In genomic region chr2:69722650-69723518, GRCm38 (mm10) we compare ENCODE assay signal across 8 mouse cellular contexts. TPM values are rescaled to one million over a fixed set of nuclear protein-coding genes. Genes with fewer than 3 reads are reported as not detected.
DNase-seq lines count a peak whose midpoint lies in the region; ATAC-seq and TF ChIP-seq lines count a peak whose summit lies in the region.

No protein-coding gene starts in this region.

- intact Hi-C loops in heart, adult 2 months (cut with DNase I), result loop anchor here (1.0 to 10.0 kb wide), 5 partner anchors 10 to 942 kb away; partner anchors contain the start of genes Ccdc173, Fastkd1, Gm26558 and Gorasp2

- H3K9ac ChIP-seq in embryonic facial prominence, embryonic 13.5 days, result peak overlapping the region; percentile 94
- peak overlapping the region; percentile 93 for H3K9ac ChIP-seq in heart, adult 2 months (ENCODE audit: low read depth, low read length)
- H3K9ac ChIP-seq in limb, embryonic 13.5 days, result peak overlapping the region; percentile 91
- H3K9ac ChIP-seq in midbrain, embryonic 16.5 days (ENCODE audit: low read depth, low read length), result peak overlapping the region; percentile 90

- no peak for TF ChIP-seq CTCF in heart, adult 2 months (IDR thresholded peaks at IDR 0.05)

- peak overlapping the region; percentile 91 for H3K27ac ChIP-seq in embryonic facial prominence, embryonic 13.5 days
- H3K27ac ChIP-seq in heart, adult 2 months, result peak overlapping the region; percentile 94
- peak overlapping the region; percentile 88 for H3K27ac ChIP-seq in limb, embryonic 13.5 days
- H3K27ac ChIP-seq in midbrain, embryonic 16.5 days (ENCODE audit: low read length), result peak overlapping the region; percentile 92

- no peaks in the 10 kb centered on the region for H3K9me3 ChIP-seq in embryonic facial prominence, embryonic 13.5 days
- H3K9me3 ChIP-seq in limb, embryonic 13.5 days, result no peaks in the 10 kb centered on the region
- no peaks in the 10 kb centered on the region for H3K9me3 ChIP-seq in midbrain, embryonic 16.5 days (replicated peaks; ENCODE audit: control insufficient read depth, low read length, poor library complexity, severe bottlenecking)

- TF ChIP-seq EP300 in heart, adult 2 months (IDR thresholded peaks at IDR 0.05; ENCODE audit: insufficient read depth, low read depth, low read length), result 0 out of 2 replicates have a peak, but pooled peaks have one; percentile 65

- TF ChIP-seq POLR2A in heart, adult 2 months (IDR thresholded peaks at IDR 0.05; ENCODE audit: insufficient read depth, low read depth, low read length), result peak; percentile 88

- H3K36me3 ChIP-seq in embryonic facial prominence, embryonic 13.5 days, result no peaks in the 10 kb centered on the region
- H3K36me3 ChIP-seq in heart, adult 2 months (ENCODE audit: control insufficient read depth, insufficient read depth, low read length), result peaks cover 7% of the 10 kb centered on the region; the same call in 1 of the 2 replicates
- no peaks in the 10 kb centered on the region for H3K36me3 ChIP-seq in limb, embryonic 13.5 days
- H3K36me3 ChIP-seq in midbrain, embryonic 16.5 days (ENCODE audit: control insufficient read depth, insufficient read depth, low read length), result no peaks in the 10 kb centered on the region

- DNase-seq in 3134 (ENCODE audit: extremely low read depth, insufficient read length, low spot score), result peak; percentile 84
- DNase-seq in adrenal gland, postnatal 36 days, result peak; percentile 95 to 96
- DNase-seq in heart, adult 2 months, result peak; percentile 94 to 96
- peak; percentile 89 to 92 for DNase-seq in kidney, adult 8-10 months
- DNase-seq in spleen, postnatal 10 days (ENCODE audit: low spot score in 2 of 2), result peak; percentile 89 to 94

- H3K27me3 ChIP-seq in embryonic facial prominence, embryonic 13.5 days, result peaks cover 6% of the 10 kb centered on the region; the same call in 1 of the 2 replicates
- H3K27me3 ChIP-seq in heart, adult 2 months (ENCODE audit: control insufficient read depth, insufficient read depth, low read length), result no peaks in the 10 kb centered on the region
- peaks cover 8% of the 10 kb centered on the region for H3K27me3 ChIP-seq in limb, embryonic 13.5 days
- H3K27me3 ChIP-seq in midbrain, embryonic 16.5 days (ENCODE audit: control insufficient read depth, insufficient read depth, low read depth, low read length), result no peaks in the 10 kb centered on the region

- no peaks in the 10 kb centered on the region; the same call in 1 of the 2 replicates for H3K79me2 ChIP-seq in heart, adult 2 months (replicated peaks; ENCODE audit: control insufficient read depth, insufficient read depth, low read length)

- ATAC-seq in embryonic facial prominence, embryonic 13.5 days (ENCODE audit: insufficient number of reproducible peaks, insufficient read depth, low FRiP score, low TSS enrichment, low read depth), result peak; percentile 92
- peak; percentile 97 for ATAC-seq in limb, embryonic 13.5 days (ENCODE audit: low FRiP score, low read depth)
- ATAC-seq in midbrain, embryonic 16.5 days, result peak; percentile 98

- WGBS in embryonic facial prominence, embryonic 13.5 days, result under 1% methylated on average over 82 of the region's 91 CpGs
- WGBS in heart, adult 2 months, result under 1% methylated on average over 90 of the region's 91 CpGs
- under 1% methylated on average over 88 of the region's 91 CpGs for WGBS in limb, embryonic 13.5 days
- 0% methylated on average over 79 of the region's 91 CpGs for WGBS in midbrain, embryonic 16.5 days

- peak overlapping the region; percentile 74 for H3K4me2 ChIP-seq in embryonic facial prominence, embryonic 13.5 days
- H3K4me2 ChIP-seq in limb, embryonic 13.5 days (replicated peaks), result peak overlapping the region; percentile 75
- peak overlapping the region; percentile 71 for H3K4me2 ChIP-seq in midbrain, embryonic 16.5 days (ENCODE audit: low read length)

- H3K4me3 ChIP-seq in embryonic facial prominence, embryonic 13.5 days, result peak overlapping the region; percentile 80
- peak overlapping the region; percentile 73 for H3K4me3 ChIP-seq in heart, adult 2 months
- peak overlapping the region; percentile 94 for H3K4me3 ChIP-seq in limb, embryonic 13.5 days
- peak overlapping the region; percentile 97 for H3K4me3 ChIP-seq in midbrain, embryonic 16.5 days (ENCODE audit: low read depth, low read length)

- H3K4me1 ChIP-seq in embryonic facial prominence, embryonic 13.5 days, result peaks cover 9% of the 10 kb centered on the region
- no peaks in the 10 kb centered on the region; the same call in 1 of the 2 replicates for H3K4me1 ChIP-seq in heart, adult 2 months (ENCODE audit: control insufficient read depth, insufficient read depth, low read length)
- H3K4me1 ChIP-seq in limb, embryonic 13.5 days, result peaks cover 12% of the 10 kb centered on the region
- peaks cover 16% of the 10 kb centered on the region for H3K4me1 ChIP-seq in midbrain, embryonic 16.5 days (ENCODE audit: control insufficient read depth, insufficient read depth, low read length)

RNA-seq across cellular contexts. Expression of gene Ppig, which starts 0.5 kb away (rescaled TPM):
- 10 to 100 TPM; 68.8 to 70.1 TPM for total RNA-seq in adrenal gland, postnatal 36 days (2021)
- polyA plus RNA-seq in embryonic facial prominence, embryonic 13.5 days (2015; fragmentation: Nextera tagmentation; extraction: Ambion mirVana), result 179 and 195 TPM in 2 replicates
- 10 to 100 TPM; 35.5 to 36.2 TPM for total RNA-seq in heart, adult 2 months (2021)
- 1.7 and 4.4 TPM in 2 replicates for polyA plus RNA-seq in heart, adult 2 months (2012; rRNA removed)
- polyA plus RNA-seq in limb, embryonic 13.5 days (2015; fragmentation: Nextera tagmentation; extraction: Ambion mirVana), result 169 and 174 TPM in 2 replicates
- polyA plus RNA-seq in midbrain, embryonic 16.5 days (2015; fragmentation: Nextera tagmentation; extraction: Ambion mirVana), result 135 and 147 TPM in 2 replicates

RNA-seq across cellular contexts. Expression of gene Fastkd1, which starts 9.6 kb away (rescaled TPM):
- 10 to 100 TPM; 22.3 to 24.9 TPM for total RNA-seq in adrenal gland, postnatal 36 days (2021)
- 11.2 and 12.6 TPM in 2 replicates for polyA plus RNA-seq in embryonic facial prominence, embryonic 13.5 days (2015; fragmentation: Nextera tagmentation; extraction: Ambion mirVana)
- total RNA-seq in heart, adult 2 months (2021), result 10 to 100 TPM; 27.1 to 33.1 TPM
- 8.8 and 17.2 TPM in 2 replicates for polyA plus RNA-seq in heart, adult 2 months (2012; rRNA removed)
- polyA plus RNA-seq in limb, embryonic 13.5 days (2015; fragmentation: Nextera tagmentation; extraction: Ambion mirVana), result 10.3 and 12.1 TPM in 2 replicates
- 18.0 and 18.2 TPM in 2 replicates for polyA plus RNA-seq in midbrain, embryonic 16.5 days (2015; fragmentation: Nextera tagmentation; extraction: Ambion mirVana)

RNA-seq across cellular contexts. Expression of gene Klhl41, which starts 53.0 kb away (rescaled TPM):
- under 1 TPM; 0.23 to 0.36 TPM for total RNA-seq in adrenal gland, postnatal 36 days (2021)
- 2.4 and 3.2 TPM in 2 replicates for polyA plus RNA-seq in embryonic facial prominence, embryonic 13.5 days (2015; fragmentation: Nextera tagmentation; extraction: Ambion mirVana)
- 10 to 100 TPM; 67.3 to 75.7 TPM for total RNA-seq in heart, adult 2 months (2021)
- 19.3 and 40.7 TPM in 2 replicates for polyA plus RNA-seq in heart, adult 2 months (2012; rRNA removed)
- polyA plus RNA-seq in limb, embryonic 13.5 days (2015; fragmentation: Nextera tagmentation; extraction: Ambion mirVana), result 17.6 and 22.0 TPM in 2 replicates
- polyA plus RNA-seq in midbrain, embryonic 16.5 days (2015; fragmentation: Nextera tagmentation; extraction: Ambion mirVana), result 0.12 and 0.23 TPM in 2 replicates

Comparison
In these comparisons a context has a peak if more than half of its experiments do, and no peak if none do; other contexts are left out.
1. Peak in every context shown above with its lines: DNase-seq, ATAC-seq, H3K4me3 ChIP-seq and H3K27ac ChIP-seq.
2. RNA of gene Ppig, which starts 0.5 kb away (polyA plus RNA-seq): 179 to 195 TPM in embryonic facial prominence, embryonic 13.5 days, 169 to 174 TPM in limb, embryonic 13.5 days and 135 to 147 TPM in midbrain, embryonic 16.5 days; 1.7 to 4.4 TPM in heart, adult 2 months; every median in the first group is over 10 times any median in the second.